Mouse (Mus musculus) kidney, embryonic 16.5 days (tissue): ENCODE measurements at regions not wholly inside any gene's neighbourhood (a gene's known extent, or its start where the extent isn't known, plus 50 kb on each side); places are given as distances from the start of the nearest gene placed in this dataset.

ENCODE experiments used
- ATAC-seq: fragments of 200-750 bp; cut with Nextera tagmentation; 2 replicates; pipeline ENCODE4 v1.8.0; 2017; ENCODE audit warnings: moderate TSS enrichment; ENCODE audit not compliant: low FRiP score, low TSS enrichment
- H3K27ac ChIP-seq: fragments of 300-500 bp; sonication (generic); 2 replicates; pipeline ENCODE4 v1.5.1; 2014; ENCODE audit warnings: low read length
- H3K27me3 ChIP-seq: fragments of 300-500 bp; sonication (generic); 2 replicates; pipeline ENCODE4 v1.6.1; 2014; ENCODE audit warnings: low read length, control low read depth, mixed read lengths; ENCODE audit not compliant: insufficient read depth
- H3K36me3 ChIP-seq: fragments of 300-500 bp; sonication (generic); 2 replicates; pipeline ENCODE4 v1.6.1; 2014; ENCODE audit warnings: low read length, control low read depth, mixed read lengths; ENCODE audit not compliant: insufficient read depth
- H3K4me1 ChIP-seq: fragments of 300-500 bp; sonication (generic); 2 replicates; pipeline ENCODE4 v1.6.1; 2014; ENCODE audit warnings: low read length, control low read depth, mixed read lengths; ENCODE audit not compliant: insufficient read depth
- H3K4me2 ChIP-seq: fragments of 300-500 bp; sonication (generic); replicated peaks from 2 replicates; pipeline ENCODE4 v1.6.1; 2014; ENCODE audit warnings: low read depth, low read length
- H3K4me3 ChIP-seq: fragments of 300-500 bp; sonication (generic); 2 replicates; pipeline ENCODE4 v1.5.1; 2014; ENCODE audit warnings: mild to moderate bottlenecking, low read length
- H3K9ac ChIP-seq: fragments of 300-500 bp; sonication (generic); replicated peaks from 2 replicates; pipeline ENCODE4 v1.6.1; 2014; ENCODE audit warnings: low read length
- H3K9me3 ChIP-seq: fragments of 300-500 bp; sonication (generic); 2 replicates; pipeline ENCODE4 v1.6.1; 2016; ENCODE audit warnings: low read length, control low read depth
- WGBS: fragments of 180-500 bp; shearing (Covaris S2); extraction: QIAGEN DNeasy Blood & Tissue Kit; methylation state at CpG from one replicate; pipeline ENCODE4 v1.1.7; 2014; 5-methylcytosine and 5-hydroxymethylcytosine counted together

DNA sequence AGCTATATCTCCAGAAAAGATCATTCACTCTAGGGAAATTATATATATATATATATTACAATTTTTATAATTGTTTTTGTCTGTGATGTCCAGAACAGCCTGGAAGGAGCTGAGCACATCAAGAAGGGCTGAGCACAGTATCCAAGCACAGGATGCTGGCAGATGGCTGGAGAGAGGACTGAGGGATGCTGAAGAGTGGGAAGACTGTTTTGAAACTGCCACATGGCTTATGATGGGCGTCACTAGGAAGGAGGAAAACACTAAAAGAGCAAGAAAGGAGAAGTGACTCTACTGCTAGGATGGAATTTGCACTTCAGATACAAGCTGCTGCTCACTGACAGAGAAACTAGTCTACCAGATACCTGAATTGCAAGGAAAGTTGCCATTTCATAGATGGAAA is 50.4 kb upstream of the Atg10 start:
- H3K9ac ChIP-seq, result no peak overlapping the region
- H3K4me1 ChIP-seq, result no peaks in the 10 kb centered on the region
- H3K9me3 ChIP-seq, result 0 out of 2 replicates have a peak, but pooled peaks cover 4% of the 10 kb centered on the region
- no peak for ATAC-seq
- no peak overlapping the region for H3K4me2 ChIP-seq
- no peak overlapping the region for H3K4me3 ChIP-seq
- no peaks in the 10 kb centered on the region for H3K27me3 ChIP-seq
- WGBS, result 74% methylated on average over 1 of the region's 1 CpGs
- H3K27ac ChIP-seq, result no peak overlapping the region
- H3K36me3 ChIP-seq, result no peaks in the 10 kb centered on the region

DNA sequence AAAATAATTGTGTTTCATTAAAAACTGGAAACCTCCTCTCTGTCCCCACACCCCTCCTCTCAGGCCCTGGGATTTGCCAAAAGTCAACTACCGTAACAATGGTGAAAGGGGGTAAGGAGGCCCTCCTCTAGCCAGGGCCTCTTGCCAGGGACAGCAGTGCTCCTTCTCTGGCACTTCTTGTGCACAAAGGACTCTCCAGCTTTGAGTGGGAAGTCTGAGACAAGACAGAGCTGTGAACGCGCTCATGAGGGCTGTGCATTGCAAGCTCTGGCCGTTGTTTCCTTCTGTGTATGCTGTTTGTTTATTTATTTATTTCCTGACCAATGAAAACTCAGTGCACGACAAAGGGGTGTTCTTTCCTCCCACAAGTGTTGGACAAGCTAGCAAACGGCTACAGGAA is 50.8 kb upstream of the Atg10 start:
- 55% methylated on average over 6 of the region's 6 CpGs for WGBS

GRCm38 (mm10) chr13:91279487-91279886 is 55.7 kb upstream of the Atg10 start:
- no peak for ATAC-seq
- Histone ChIP-seq H3K27me3 (no peaks in the 10 kb centered on the region), H3K9ac (no peak overlapping the region), H3K36me3 (no peaks in the 10 kb centered on the region), H3K4me3 (no peak overlapping the region), H3K27ac (no peak overlapping the region), H3K9me3 (0 out of 2 replicates have a peak, but pooled peaks cover 4% of the 10 kb centered on the region), H3K4me2 (no peak overlapping the region), H3K4me1 (no peaks in the 10 kb centered on the region)
- WGBS, result 76% methylated on average over 3 of the region's 3 CpGs

More for the DNA sequence above, 50.8 kb upstream of the Atg10 start:
- peak; percentile 46; the same call in 1 of the 2 replicates for ATAC-seq
- Histone ChIP-seq H3K4me2 (no peak overlapping the region), H3K4me3 (no peak overlapping the region), H3K27ac (no peak overlapping the region), H3K4me1 (no peaks in the 10 kb centered on the region), H3K27me3 (no peaks in the 10 kb centered on the region), H3K36me3 (no peaks in the 10 kb centered on the region), H3K9ac (no peak overlapping the region), H3K9me3 (0 out of 2 replicates have a peak, but pooled peaks cover 4% of the 10 kb centered on the region)

GRCm38 (mm10) chr13:91295552-91296170 is 71.9 kb upstream of the Atg10 start:
- Histone ChIP-seq H3K27ac (no peak overlapping the region), H3K4me1 (no peaks in the 10 kb centered on the region), H3K4me2 (no peak overlapping the region), H3K9me3 (peaks cover 9% of the 10 kb centered on the region), H3K4me3 (no peak overlapping the region), H3K9ac (no peak overlapping the region), H3K27me3 (no peaks in the 10 kb centered on the region), H3K36me3 (no peaks in the 10 kb centered on the region)
- 77% methylated on average over 7 of the region's 7 CpGs for WGBS
- no peak for ATAC-seq

DNA sequence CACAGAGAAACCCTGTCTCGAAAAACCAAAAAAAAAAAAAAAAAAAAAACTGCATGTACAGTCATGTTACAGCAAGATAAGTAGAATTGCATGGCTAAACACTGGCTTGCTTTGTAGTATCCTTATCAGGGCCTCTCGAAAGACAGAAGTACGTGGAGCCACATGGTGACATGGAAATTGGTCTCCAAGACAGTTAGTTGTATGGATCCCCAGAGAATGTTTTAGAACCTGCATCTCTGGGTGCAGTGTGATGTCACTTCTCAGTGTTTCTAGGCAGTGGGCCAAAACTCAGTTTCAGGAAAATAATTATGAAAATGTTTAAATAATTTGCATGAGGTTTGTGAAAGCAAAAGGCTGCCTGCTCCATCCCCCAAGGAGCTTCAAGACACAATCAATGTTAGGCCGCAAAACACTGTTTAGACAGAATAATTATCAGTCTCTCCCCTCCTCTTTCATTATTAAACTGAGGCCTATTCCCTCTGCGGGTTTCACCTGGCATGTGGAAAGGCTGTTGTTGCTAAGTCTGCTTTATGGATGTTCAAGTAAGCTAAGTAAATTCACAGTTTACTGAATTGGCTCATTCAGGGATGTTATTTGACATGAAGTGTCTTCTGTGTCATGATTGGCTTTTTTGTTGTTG is 72.9 kb upstream of the Atg10 start:
- no peak for ATAC-seq
- H3K4me2 ChIP-seq, result no peak overlapping the region
- H3K4me3 ChIP-seq, result no peak overlapping the region
- no peak overlapping the region for H3K9ac ChIP-seq
- 87% methylated on average over 5 of the region's 5 CpGs for WGBS
- H3K36me3 ChIP-seq, result no peaks in the 10 kb centered on the region
- H3K9me3 ChIP-seq, result peaks cover 9% of the 10 kb centered on the region
- H3K4me1 ChIP-seq, result no peaks in the 10 kb centered on the region
- no peak overlapping the region for H3K27ac ChIP-seq
- no peaks in the 10 kb centered on the region for H3K27me3 ChIP-seq

GRCm38 (mm10) chr13:91301849-91302248 is 78.1 kb upstream of the Atg10 start:
- no peaks in the 10 kb centered on the region for H3K27me3 ChIP-seq
- H3K36me3 ChIP-seq, result no peaks in the 10 kb centered on the region
- no peak overlapping the region for H3K27ac ChIP-seq
- no peaks in the 10 kb centered on the region for H3K4me1 ChIP-seq
- H3K9me3 ChIP-seq, result 0 out of 2 replicates have a peak, but pooled peaks cover 2% of the 10 kb centered on the region
- no peak overlapping the region for H3K9ac ChIP-seq
- H3K4me3 ChIP-seq, result no peak overlapping the region
- no peak overlapping the region for H3K4me2 ChIP-seq
- WGBS, result 95% methylated on average over 1 of the region's 1 CpGs
- ATAC-seq, result no peak

DNA sequence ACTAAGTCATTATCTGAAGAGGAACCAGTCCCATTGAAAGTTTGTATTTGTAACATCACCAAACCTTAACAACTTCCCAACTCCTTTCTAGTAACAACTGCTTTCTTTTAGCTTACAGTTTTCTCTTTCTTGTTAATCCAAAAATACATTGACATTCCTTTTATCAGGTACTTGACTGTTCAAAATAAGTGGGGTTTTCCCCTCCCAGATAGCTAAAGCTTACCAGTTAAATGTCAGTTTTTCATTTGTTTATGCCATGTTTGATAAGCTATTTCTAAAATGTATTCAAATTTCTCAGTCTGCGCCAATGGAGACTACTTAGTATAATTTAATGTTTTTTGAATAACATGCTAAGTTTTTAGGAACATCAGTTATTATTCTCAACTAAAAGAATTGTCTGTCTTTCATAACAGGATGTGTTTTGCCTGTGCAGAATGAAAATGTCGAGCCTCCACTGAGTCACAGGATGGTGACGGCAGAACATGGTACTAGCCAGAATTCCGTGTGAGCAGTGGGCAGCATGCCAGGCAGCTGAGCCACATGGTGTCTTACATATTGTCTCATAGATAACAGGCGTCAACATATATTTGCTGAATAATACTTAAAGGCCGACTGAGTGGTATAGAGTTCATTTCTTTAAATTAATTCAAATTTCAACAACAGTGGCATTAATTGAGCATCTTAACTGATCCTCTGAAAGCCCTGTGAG is 82.1 kb upstream of the Atg10 start:
- no peak overlapping the region for H3K27ac ChIP-seq
- 73% methylated on average over 6 of the region's 6 CpGs for WGBS
- no peaks in the 10 kb centered on the region for H3K36me3 ChIP-seq
- H3K27me3 ChIP-seq, result no peaks in the 10 kb centered on the region
- H3K9me3 ChIP-seq, result no peaks in the 10 kb centered on the region
- ATAC-seq, result no peak
- H3K4me2 ChIP-seq, result no peak overlapping the region
- no peak overlapping the region for H3K9ac ChIP-seq
- no peak overlapping the region for H3K4me3 ChIP-seq
- no peaks in the 10 kb centered on the region for H3K4me1 ChIP-seq

DNA sequence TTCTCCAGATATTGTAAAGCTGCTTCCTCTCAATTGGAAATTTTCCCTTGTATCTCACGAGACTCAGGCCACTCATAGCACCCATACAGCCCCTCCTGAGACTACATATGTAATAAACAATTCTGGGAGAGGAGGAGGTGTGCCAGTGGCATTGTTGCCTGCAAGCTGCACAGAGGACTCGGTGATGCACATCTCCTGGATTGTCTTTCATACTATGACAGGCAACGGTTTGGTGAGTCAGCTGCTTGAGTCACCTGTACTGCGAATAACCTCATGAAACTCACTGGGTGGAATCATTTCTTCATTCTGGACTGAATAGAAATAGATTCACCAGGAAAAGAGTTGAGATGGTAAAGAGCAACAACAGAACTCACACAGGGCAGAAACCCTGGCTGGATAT is 82.8 kb upstream of the Atg10 start:
- 67% methylated on average over 4 of the region's 4 CpGs for WGBS
- H3K36me3 ChIP-seq, result no peaks in the 10 kb centered on the region

DNA sequence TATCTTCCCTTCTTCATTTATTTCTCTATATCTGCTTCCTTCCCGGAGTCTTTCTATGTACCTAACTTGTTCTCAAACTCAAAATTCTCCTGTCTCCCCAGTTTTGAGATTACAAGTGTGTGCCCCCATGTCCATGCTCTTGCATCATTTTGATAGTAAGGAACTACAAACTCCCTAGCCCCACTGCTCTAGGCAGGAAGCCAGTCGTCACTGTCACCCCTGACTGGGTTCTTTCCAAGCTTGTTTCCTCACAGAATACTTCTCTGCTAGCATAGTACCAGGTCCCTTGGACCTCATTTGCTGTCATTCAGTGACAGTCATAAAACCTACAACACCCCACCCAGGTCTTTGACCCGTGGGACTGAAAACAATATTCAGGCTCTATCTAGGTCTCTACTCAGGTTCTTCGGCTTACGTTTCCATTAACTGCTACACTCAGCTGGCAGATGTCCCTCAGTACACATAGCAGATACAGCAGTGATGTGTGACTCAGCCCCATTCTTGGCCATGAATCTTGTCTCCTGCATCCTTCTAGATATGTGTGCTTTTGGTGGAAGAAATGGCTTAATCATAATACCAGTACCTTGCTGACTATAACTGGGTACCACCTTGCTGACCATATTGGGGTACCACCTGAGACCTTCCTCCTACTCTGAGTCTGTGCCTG is 89.3 kb upstream of the Atg10 start:
- H3K27me3 ChIP-seq, result no peaks in the 10 kb centered on the region
- H3K36me3 ChIP-seq, result no peaks in the 10 kb centered on the region
- H3K9ac ChIP-seq, result no peak overlapping the region
- H3K27ac ChIP-seq, result no peak overlapping the region
- no peak overlapping the region for H3K4me2 ChIP-seq
- 69% methylated on average over 5 of the region's 5 CpGs for WGBS
- no peak for ATAC-seq
- no peak overlapping the region for H3K4me3 ChIP-seq
- H3K9me3 ChIP-seq, result no peaks in the 10 kb centered on the region
- H3K4me1 ChIP-seq, result no peaks in the 10 kb centered on the region

More for the DNA sequence above, 82.8 kb upstream of the Atg10 start:
- Histone ChIP-seq H3K4me3 (no peak overlapping the region), H3K4me2 (no peak overlapping the region), H3K9me3 (no peaks in the 10 kb centered on the region), H3K9ac (no peak overlapping the region), H3K27ac (no peak overlapping the region), H3K27me3 (no peaks in the 10 kb centered on the region), H3K4me1 (no peaks in the 10 kb centered on the region)
- no peak for ATAC-seq
